Mouse (Mus musculus) frontal cortex, postnatal 14 days (tissue): ENCODE data around the gene Tbc1d2.

Experiments
- DNase-seq, 2 experiments: peaks; one replicate each; pipeline ENCODE4 v3.0.0; 2022; ENCODE audit warnings: low spot score in 2 of 2

The Tbc1d2 gene

GRCm38 (mm10) chr4:46650086-46650753 lies at the start of gene Tbc1d2:
TSS of gene Tbc1d2 (minus strand) at chr4:46650209.
- peak; percentile 79 to 93 for DNase-seq

GRCm38 (mm10) chr4:46696467-46696866 lies 46.5 kb upstream of the Tbc1d2 start:
- DNase-seq, result no peak

- no peak for DNase-seq
Observed at GRCm38 (mm10) chr4:46690565-46690964, 40.6 kb upstream of the Tbc1d2 start.

GRCm38 (mm10) chr4:46690023-46690420 lies 40.0 kb upstream of the Tbc1d2 start:
- DNase-seq, result no peak

- peak in 1 of 2 experiments; percentile 74 for DNase-seq
Observed at GRCm38 (mm10) chr4:46689397-46690022, 39.5 kb upstream of the Tbc1d2 start.

GRCm38 (mm10) chr4:46688213-46688832 lies 38.3 kb upstream of the Tbc1d2 start:
- no peak for DNase-seq

GRCm38 (mm10) chr4:46684160-46684559 lies 34.2 kb upstream of the Tbc1d2 start:
- peak; percentile 59 to 69 for DNase-seq

GRCm38 (mm10) chr4:46676646-46677045 lies 26.6 kb upstream of the Tbc1d2 start:
- DNase-seq, result no peak

GRCm38 (mm10) chr4:46675992-46676391 lies 26.0 kb upstream of the Tbc1d2 start:
- no peak for DNase-seq

- no peak for DNase-seq
Observed at GRCm38 (mm10) chr4:46675272-46675785, 25.3 kb upstream of the Tbc1d2 start.

GRCm38 (mm10) chr4:46668620-46669019 lies 18.6 kb upstream of the Tbc1d2 start:
- no peak for DNase-seq

GRCm38 (mm10) chr4:46666420-46666819 lies 16.4 kb upstream of the Tbc1d2 start:
- no peak for DNase-seq

- no peak for DNase-seq
Observed at GRCm38 (mm10) chr4:46665371-46665774, 15.4 kb upstream of the Tbc1d2 start.

- peak in 1 of 2 experiments; percentile 30 for DNase-seq
Observed at GRCm38 (mm10) chr4:46664123-46665009, 14.4 kb upstream of the Tbc1d2 start.

GRCm38 (mm10) chr4:46661433-46661832 lies 11.4 kb upstream of the Tbc1d2 start:
- no peak for DNase-seq

- DNase-seq, result no peak
Observed at GRCm38 (mm10) chr4:46658946-46659345, 8.9 kb upstream of the Tbc1d2 start.

- DNase-seq, result peak in 1 of 2 experiments; percentile 71
Observed at GRCm38 (mm10) chr4:46657116-46657515, 7.1 kb upstream of the Tbc1d2 start.

GRCm38 (mm10) chr4:46655956-46656355 lies 5.9 kb upstream of the Tbc1d2 start:
- DNase-seq, result no peak

- DNase-seq, result no peak
Observed at GRCm38 (mm10) chr4:46655298-46655697, 5.3 kb upstream of the Tbc1d2 start.

GRCm38 (mm10) chr4:46649161-46649560 lies 848 bp downstream of the Tbc1d2 start:
- DNase-seq, result no peak

GRCm38 (mm10) chr4:46643676-46644112 lies 6.3 kb downstream of the Tbc1d2 start:
- no peak for DNase-seq
